Mouse (Mus musculus): ENCODE measurements around the gene Snx33. TPM values are rescaled to one million over a fixed set of nuclear protein-coding genes. Genes with fewer than 3 reads are reported as not detected.
"Not testable (repeated sequence)": the region's sequence is repeated elsewhere in the genome, so short reads cannot be mapped to it uniquely, and the experiment has no call there.

The Snx33 gene
- polyA plus RNA-seq, 1 experiment from 2014 or later: 10.3 TPM

GRCm38 (mm10) chr9:56925291-56926024, 2.7 kb downstream of the Snx33 start:
- no peaks in the 10 kb centered on the region for H3K9me3 ChIP-seq (replicated peaks)
- ATAC-seq (ENCODE audit: insufficient number of reproducible peaks, low FRiP score, low TSS enrichment, low read depth): no peak
- peaks cover 55% of the 10 kb centered on the region for H3K4me1 ChIP-seq
- peak overlapping the region; percentile 40 for H3K4me3 ChIP-seq (replicated peaks)
- H3K27ac ChIP-seq (replicated peaks): peak overlapping the region; percentile 73
- H3K4me2 ChIP-seq (replicated peaks): peak overlapping the region; percentile 84
- peak overlapping the region; percentile 33; the same call in 1 of the 2 replicates for H3K9ac ChIP-seq
- H3K36me3 ChIP-seq: peaks cover 14% of the 10 kb centered on the region
- H3K27me3 ChIP-seq: no peaks in the 10 kb centered on the region
- 88% methylated on average over 26 of the region's 26 CpGs for WGBS

GRCm38 (mm10) chr9:56924651-56925027, 3.5 kb downstream of the Snx33 start:
- Histone ChIP-seq H3K4me2 (replicated peaks) (peak overlapping the region; percentile 84), H3K36me3 (peaks cover 20% of the 10 kb centered on the region), H3K27ac (replicated peaks) (peak overlapping the region; percentile 73), H3K4me3 (replicated peaks) (peak overlapping the region; percentile 40), H3K27me3 (no peaks in the 10 kb centered on the region), H3K4me1 (peaks cover 55% of the 10 kb centered on the region), H3K9ac (peak overlapping the region; percentile 33), H3K9me3 (replicated peaks) (no peaks in the 10 kb centered on the region)
- 9% methylated on average over 7 of the region's 7 CpGs for WGBS
- ATAC-seq (ENCODE audit: insufficient number of reproducible peaks, low FRiP score, low TSS enrichment, low read depth): 0 out of 2 replicates have a peak, but pooled peaks have one; percentile 32

GRCm38 (mm10) chr9:56923841-56924650, 4.1 kb downstream of the Snx33 start:
- Histone ChIP-seq H3K9ac (peak overlapping the region; percentile 33; the same call in 1 of the 2 replicates), H3K4me1 (peaks cover 55% of the 10 kb centered on the region), H3K36me3 (peaks cover 21% of the 10 kb centered on the region), H3K4me3 (replicated peaks) (peak overlapping the region; percentile 40), H3K9me3 (replicated peaks) (no peaks in the 10 kb centered on the region), H3K4me2 (replicated peaks) (peak overlapping the region; percentile 84), H3K27ac (replicated peaks) (peak overlapping the region; percentile 73), H3K27me3 (no peaks in the 10 kb centered on the region)
- ATAC-seq (ENCODE audit: insufficient number of reproducible peaks, low FRiP score, low TSS enrichment, low read depth): no peak
- 45% methylated on average over 8 of the region's 8 CpGs for WGBS

- 85% methylated on average over 4 of the region's 4 CpGs for WGBS
- no peaks in the 10 kb centered on the region for H3K27me3 ChIP-seq
- peaks cover 33% of the 10 kb centered on the region for H3K36me3 ChIP-seq
- H3K9ac ChIP-seq: no peak overlapping the region
- peak overlapping the region; percentile 84; the same call in 1 of the 2 replicates for H3K4me2 ChIP-seq (replicated peaks)
- no peaks in the 10 kb centered on the region for H3K9me3 ChIP-seq (replicated peaks)
- 0 out of 2 replicates have a peak overlapping the region, but pooled peaks have one; percentile 73 for H3K27ac ChIP-seq (replicated peaks)
- H3K4me1 ChIP-seq: peaks cover 49% of the 10 kb centered on the region
- H3K4me3 ChIP-seq (replicated peaks): 0 out of 2 replicates have a peak overlapping the region, but pooled peaks have one; percentile 40
- no peak for ATAC-seq (ENCODE audit: insufficient number of reproducible peaks, low FRiP score, low TSS enrichment, low read depth)
Observed at GRCm38 (mm10) chr9:56922746-56923145, 5.4 kb downstream of the Snx33 start.

- H3K9me3 ChIP-seq (replicated peaks): no peaks in the 10 kb centered on the region
- peaks cover 58% of the 10 kb centered on the region for H3K36me3 ChIP-seq
- 88% methylated on average over 13 of the region's 13 CpGs for WGBS
- no peak overlapping the region for H3K9ac ChIP-seq
- no peak overlapping the region for H3K4me3 ChIP-seq (replicated peaks)
- no peaks in the 10 kb centered on the region for H3K27me3 ChIP-seq
- no peak overlapping the region for H3K4me2 ChIP-seq (replicated peaks)
- no peak for ATAC-seq (ENCODE audit: insufficient number of reproducible peaks, low FRiP score, low TSS enrichment, low read depth)
- H3K27ac ChIP-seq (replicated peaks): peak overlapping the region; percentile 39; the same call in 1 of the 2 replicates
- peaks cover 22% of the 10 kb centered on the region for H3K4me1 ChIP-seq
Observed at GRCm38 (mm10) chr9:56918466-56918865, 9.7 kb downstream of the Snx33 start.

- H3K9me3 ChIP-seq (replicated peaks): no peaks in the 10 kb centered on the region
- H3K9ac ChIP-seq: no peak overlapping the region
- peaks cover 14% of the 10 kb centered on the region for H3K4me1 ChIP-seq
- no peak for ATAC-seq (ENCODE audit: insufficient number of reproducible peaks, low FRiP score, low TSS enrichment, low read depth)
- 67% methylated on average over 2 of the region's 2 CpGs for WGBS
- H3K27ac ChIP-seq (replicated peaks): no peak overlapping the region
- no peaks in the 10 kb centered on the region for H3K27me3 ChIP-seq
- H3K36me3 ChIP-seq: peaks cover 55% of the 10 kb centered on the region
- H3K4me3 ChIP-seq (replicated peaks): no peak overlapping the region
- H3K4me2 ChIP-seq (replicated peaks): no peak overlapping the region
Observed at GRCm38 (mm10) chr9:56917131-56917530, 11.0 kb downstream of the Snx33 start.

GRCm38 (mm10) chr9:56915695-56916410, 12.3 kb downstream of the Snx33 start:
- H3K27ac ChIP-seq (replicated peaks): 0 out of 2 replicates have a peak overlapping the region, but pooled peaks have one; percentile 11
- no peak for ATAC-seq (ENCODE audit: insufficient number of reproducible peaks, low FRiP score, low TSS enrichment, low read depth)
- H3K36me3 ChIP-seq: peaks cover 44% of the 10 kb centered on the region
- H3K4me2 ChIP-seq (replicated peaks): no peak overlapping the region
- WGBS: 64% methylated on average over 5 of the region's 5 CpGs
- H3K27me3 ChIP-seq: no peaks in the 10 kb centered on the region
- H3K9ac ChIP-seq: no peak overlapping the region
- no peak overlapping the region for H3K4me3 ChIP-seq (replicated peaks)
- no peaks in the 10 kb centered on the region for H3K9me3 ChIP-seq (replicated peaks)
- H3K4me1 ChIP-seq: peaks cover 14% of the 10 kb centered on the region

- H3K4me1 ChIP-seq: peaks cover 14% of the 10 kb centered on the region
- no peaks in the 10 kb centered on the region for H3K27me3 ChIP-seq
- H3K9ac ChIP-seq: no peak overlapping the region
- ATAC-seq (ENCODE audit: insufficient number of reproducible peaks, low FRiP score, low TSS enrichment, low read depth): no peak; the same call in 1 of the 2 replicates
- H3K4me3 ChIP-seq (replicated peaks): no peak overlapping the region
- no peak overlapping the region for H3K4me2 ChIP-seq (replicated peaks)
- H3K27ac ChIP-seq (replicated peaks): peak overlapping the region; percentile 11; the same call in 1 of the 2 replicates
- 63% methylated on average over 1 of the region's 1 CpGs for WGBS
- peaks cover 42% of the 10 kb centered on the region for H3K36me3 ChIP-seq
- no peaks in the 10 kb centered on the region for H3K9me3 ChIP-seq (replicated peaks)
Observed at GRCm38 (mm10) chr9:56915116-56915515, 13.1 kb downstream of the Snx33 start.

GRCm38 (mm10) chr9:56913991-56914390, 14.2 kb downstream of the Snx33 start:
- no peaks in the 10 kb centered on the region for H3K27me3 ChIP-seq
- no peaks in the 10 kb centered on the region for H3K9me3 ChIP-seq (replicated peaks)
- H3K9ac ChIP-seq: no peak overlapping the region
- H3K4me2 ChIP-seq (replicated peaks): no peak overlapping the region
- 0 out of 2 replicates have a peak overlapping the region, but pooled peaks have one; percentile 52 for H3K27ac ChIP-seq (replicated peaks)
- ATAC-seq (ENCODE audit: insufficient number of reproducible peaks, low FRiP score, low TSS enrichment, low read depth): peak; percentile 75
- H3K36me3 ChIP-seq: peaks cover 36% of the 10 kb centered on the region
- H3K4me3 ChIP-seq (replicated peaks): no peak overlapping the region
- peaks cover 14% of the 10 kb centered on the region for H3K4me1 ChIP-seq
- WGBS: 53% methylated on average over 9 of the region's 9 CpGs

- no peak overlapping the region for H3K4me2 ChIP-seq (replicated peaks)
- peaks cover 14% of the 10 kb centered on the region for H3K4me1 ChIP-seq
- no peak overlapping the region for H3K27ac ChIP-seq (replicated peaks)
- H3K9ac ChIP-seq: no peak overlapping the region
- no peaks in the 10 kb centered on the region for H3K27me3 ChIP-seq
- H3K4me3 ChIP-seq (replicated peaks): no peak overlapping the region
- ATAC-seq (ENCODE audit: insufficient number of reproducible peaks, low FRiP score, low TSS enrichment, low read depth): no peak
- peaks cover 8% of the 10 kb centered on the region for H3K36me3 ChIP-seq
- no peaks in the 10 kb centered on the region for H3K9me3 ChIP-seq (replicated peaks)
- WGBS: 40% methylated on average over 1 of the region's 1 CpGs
Observed at GRCm38 (mm10) chr9:56911017-56911416, 17.2 kb downstream of the Snx33 start.

- H3K36me3 ChIP-seq; H3K9ac ChIP-seq; H3K27me3 ChIP-seq; H3K27ac ChIP-seq (replicated peaks); H3K9me3 ChIP-seq (replicated peaks); ATAC-seq (ENCODE audit: insufficient number of reproducible peaks, low FRiP score, low TSS enrichment, low read depth); H3K4me2 ChIP-seq (replicated peaks); H3K4me3 ChIP-seq (replicated peaks): not testable (repeated sequence)
- WGBS: 39% methylated on average over 4 of the region's 4 CpGs
- H3K4me1 ChIP-seq: peaks cover 13% of the 10 kb centered on the region
Observed at GRCm38 (mm10) chr9:56909991-56910390, 18.2 kb downstream of the Snx33 start.

Data from embryonic facial prominence, embryonic 15.5 days (tissue).